Mouse (Mus musculus): ENCODE data around the gene Gls2.

Gls2 gene

DNA sequence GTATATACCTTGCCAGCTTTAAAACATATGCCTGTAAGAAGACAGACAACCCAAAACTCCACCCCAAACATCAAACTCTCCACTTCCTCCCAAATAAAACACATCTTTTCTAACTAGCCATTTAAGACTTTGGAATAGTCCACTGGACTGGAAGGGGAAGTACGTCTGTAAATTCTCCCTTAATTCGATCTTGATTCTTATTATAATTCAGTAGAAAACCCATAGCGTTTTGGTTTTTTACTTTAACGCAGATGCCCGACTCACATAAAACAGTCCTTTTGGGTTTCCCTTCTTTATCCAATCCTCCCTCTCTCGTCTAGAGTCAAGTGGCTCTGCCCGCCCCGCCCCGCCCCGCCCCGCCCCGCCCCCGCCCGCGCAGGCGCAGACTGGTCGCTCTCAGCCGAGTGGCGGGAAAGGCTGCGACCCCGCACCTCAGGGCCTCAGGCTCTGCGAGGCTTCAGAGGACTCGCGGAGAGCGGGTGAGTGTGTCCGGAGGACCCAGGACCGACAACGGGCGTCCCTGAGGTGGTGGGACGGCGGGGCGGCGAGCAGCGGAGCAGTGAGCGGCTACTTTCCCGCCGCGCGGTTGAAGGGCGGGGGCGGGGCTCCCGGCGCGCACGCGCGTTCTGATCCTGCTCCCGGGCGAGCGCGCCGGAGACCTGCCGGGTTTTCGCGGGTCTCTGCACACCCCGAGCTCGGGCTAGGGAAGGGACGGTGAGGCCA is 37.6 kb downstream of the Gls2 start, which contains the start of gene Timeless:
Timeless (plus strand) TSS at position 369 of the 723 bp plus-strand sequence.
- DNase-seq (ENCODE audit: low read depth) = peak; percentile 94

DNA sequence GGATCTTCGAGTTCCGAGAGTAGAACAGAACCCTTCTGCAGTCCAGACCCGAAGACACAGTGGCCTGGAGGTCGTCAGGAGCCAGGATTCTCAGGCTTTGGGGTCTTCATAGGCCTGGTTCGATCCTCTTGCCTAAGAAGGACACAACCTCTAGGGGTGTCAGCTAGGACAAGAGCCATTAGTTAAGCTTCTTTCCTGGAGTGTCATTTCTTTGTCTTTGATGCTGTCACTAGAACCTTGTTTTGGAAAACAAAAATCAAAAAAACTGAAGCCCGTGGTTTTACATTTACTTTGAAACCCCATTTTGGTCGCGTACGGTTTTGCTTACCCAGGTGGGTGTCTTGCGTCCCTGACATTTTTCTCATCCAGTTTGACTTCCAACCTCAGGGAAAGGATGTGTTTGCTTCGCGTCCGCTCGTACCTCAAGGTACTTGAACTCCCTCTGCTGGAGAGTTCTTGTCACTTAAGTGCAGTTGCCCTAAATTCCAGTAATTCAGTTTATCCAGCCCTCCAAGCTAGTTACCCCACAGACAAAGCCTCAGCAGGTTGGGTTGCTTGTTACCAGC is 38.2 kb downstream of the Gls2 start:
- DNase-seq (ENCODE audit: low read depth) = peak; percentile 88

DNA sequence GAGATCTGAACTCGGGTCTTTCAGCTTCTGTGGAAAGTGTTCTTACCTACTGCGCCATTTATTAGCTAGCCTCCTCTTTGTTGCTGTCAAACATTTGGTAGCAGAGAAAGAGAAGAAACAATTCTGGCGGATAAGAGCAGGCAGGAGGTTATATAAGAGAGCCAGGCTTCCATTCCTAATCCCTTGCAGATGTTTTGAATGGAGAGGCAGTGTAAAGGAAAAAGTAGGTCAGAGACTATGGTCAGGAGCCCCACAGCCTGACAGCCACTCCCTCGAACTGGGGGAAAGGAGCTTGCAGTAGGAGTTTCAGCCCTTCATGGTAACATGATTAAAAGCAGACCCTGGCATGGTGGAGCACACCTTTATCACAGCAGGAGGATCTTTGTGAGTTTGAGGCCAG is 42.1 kb downstream of the Gls2 start:
- DNase-seq (ENCODE audit: low read depth) = no peak

DNA sequence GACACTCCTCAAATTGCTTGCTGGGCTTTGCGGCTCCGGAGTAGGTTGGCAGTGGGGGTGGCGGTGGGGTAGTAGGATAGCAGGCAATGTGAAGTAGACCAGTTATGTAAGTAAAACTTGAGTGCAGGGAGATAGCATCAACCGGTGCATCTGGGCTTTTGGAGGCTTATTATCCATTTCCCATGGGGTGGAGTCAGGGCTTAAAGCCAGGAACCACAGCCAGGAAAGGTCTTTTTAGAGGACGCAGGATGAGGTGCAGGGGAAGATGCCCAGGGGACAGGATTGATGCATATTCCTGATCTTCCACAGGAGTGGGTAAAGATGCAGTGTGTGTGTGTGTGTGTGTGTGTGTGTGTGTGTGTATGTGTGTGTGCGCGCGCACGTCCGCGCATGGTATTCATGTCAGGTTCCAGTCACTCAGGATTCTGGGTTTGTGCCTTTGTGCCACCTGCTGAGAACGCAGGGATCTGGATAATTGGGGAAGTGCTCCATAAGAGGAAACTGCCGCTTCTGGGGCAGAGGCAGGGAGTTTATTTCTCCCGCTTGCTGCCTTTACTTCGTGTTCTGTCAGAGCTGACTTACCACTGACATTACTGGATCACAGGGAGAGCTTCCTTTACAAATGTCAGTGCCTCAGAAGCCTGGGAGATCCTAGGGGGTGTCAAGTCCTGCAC is 43.7 kb downstream of the Gls2 start:
- no peak for DNase-seq (ENCODE audit: low read depth)

DNA sequence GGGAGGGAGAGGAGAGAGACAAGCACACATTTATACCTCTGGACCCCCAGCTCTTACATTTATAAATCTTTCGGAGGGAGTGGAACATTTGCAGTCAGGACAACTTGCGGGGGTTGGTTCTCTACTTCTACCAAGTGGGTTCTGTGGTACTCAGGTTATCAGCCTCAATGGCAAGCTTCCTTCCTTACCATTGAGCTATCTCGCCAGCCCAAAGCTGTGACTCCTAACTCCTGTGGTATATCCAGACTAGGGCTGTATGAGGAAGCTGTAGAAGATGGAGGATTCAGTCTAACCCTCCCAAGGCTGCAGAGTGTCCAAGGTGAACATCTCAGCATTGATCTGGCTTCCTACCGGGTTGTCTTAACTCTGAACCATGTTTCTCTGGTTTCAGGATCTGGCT is 44.9 kb downstream of the Gls2 start:
- no peak for DNase-seq (ENCODE audit: low read depth)

DNA sequence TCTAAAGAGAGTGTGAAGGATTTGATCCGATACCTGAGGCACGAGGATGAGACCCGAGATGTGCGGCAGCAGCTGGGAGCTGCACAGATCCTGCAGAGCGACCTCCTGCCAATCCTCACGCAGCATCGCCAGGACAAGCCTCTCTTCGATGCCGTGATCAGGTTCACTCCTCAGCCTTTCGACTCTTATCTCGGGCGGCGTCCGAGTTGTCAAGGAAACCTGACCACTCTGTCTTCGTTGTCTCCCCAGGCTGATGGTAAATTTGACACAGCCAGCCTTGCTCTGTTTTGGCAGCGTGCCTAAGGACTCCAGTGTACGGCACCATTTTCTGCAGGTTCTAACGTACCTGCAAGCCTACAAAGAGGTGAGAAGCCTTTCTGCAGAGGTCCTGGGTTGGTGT is 45.9 kb downstream of the Gls2 start:
- no peak for DNase-seq (ENCODE audit: low read depth)

DNA sequence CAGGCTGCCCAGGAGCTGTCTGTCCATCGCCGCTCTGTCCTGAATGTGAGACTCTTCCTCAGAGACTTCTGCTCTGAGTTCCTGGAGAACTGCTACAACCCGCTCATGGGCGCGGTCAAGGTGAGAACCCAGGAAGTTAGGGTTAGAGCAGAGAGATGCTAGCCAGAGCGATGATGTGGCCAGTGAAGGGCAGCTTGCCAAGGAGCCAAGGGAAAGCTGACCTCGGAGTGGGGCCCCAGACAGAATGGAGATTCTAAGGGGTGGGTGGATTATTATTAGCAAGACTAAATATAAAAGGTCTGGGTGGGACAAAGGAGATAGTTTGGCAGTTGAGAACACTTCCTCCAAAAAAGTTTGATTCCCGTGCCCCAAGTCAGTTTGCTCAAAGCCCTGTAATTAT is 49.0 kb downstream of the Gls2 start:
- no peak for DNase-seq (ENCODE audit: low read depth)

DNA sequence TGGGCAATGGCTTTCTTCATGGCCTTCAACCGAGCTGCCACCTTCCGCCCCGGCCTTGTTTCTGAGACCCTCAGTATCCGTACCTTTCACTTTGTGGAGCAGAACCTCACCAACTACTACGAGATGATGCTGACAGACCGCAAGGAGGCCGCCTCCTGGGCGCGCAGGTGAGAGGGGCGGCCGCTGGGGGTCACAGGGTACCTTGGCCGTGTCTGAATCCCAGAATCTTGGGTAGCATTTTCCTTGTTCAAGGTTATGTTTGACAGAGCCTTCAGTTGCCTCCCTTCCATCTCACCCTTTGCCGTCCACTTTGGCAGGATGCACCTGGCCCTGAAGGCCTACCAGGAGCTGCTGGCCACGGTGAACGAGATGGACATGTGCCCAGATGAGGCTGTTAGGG is 49.9 kb downstream of the Gls2 start:
- no peak for DNase-seq (ENCODE audit: low read depth)

DNA sequence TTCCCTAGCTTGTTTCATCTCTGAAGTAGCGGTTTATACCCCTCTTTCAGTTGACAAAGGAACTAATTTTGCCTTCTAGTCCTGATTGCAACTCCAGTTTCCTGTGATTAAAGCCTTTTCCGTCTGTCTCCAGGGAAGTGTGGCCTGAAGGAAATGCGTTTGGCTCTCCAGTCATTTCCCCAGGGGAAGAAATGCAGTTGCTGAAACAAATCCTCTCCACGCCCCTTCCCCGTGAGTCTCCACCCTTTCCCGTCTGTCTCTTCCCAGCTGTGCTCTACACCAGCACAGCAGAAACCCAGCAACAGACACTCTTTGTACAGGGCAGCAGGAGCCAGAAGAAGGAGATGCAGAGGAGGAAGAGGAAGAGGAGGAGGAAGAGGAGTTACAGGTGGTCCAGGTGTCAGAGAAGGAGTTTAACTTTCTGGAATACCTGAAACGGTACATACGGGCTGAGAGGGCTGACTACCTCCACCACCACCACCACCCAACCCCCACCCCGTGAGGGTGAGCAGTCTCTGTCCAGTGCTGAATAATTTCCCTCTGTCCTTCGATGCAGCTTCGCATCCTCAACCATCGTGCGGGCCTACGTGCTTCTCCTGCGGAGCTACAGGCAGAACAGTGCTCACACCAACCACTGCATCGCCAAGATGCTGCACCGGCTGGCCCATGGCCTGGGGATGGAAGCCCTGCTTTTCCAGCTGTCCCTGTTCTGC is 52.9 kb downstream of the Gls2 start:
- no peak for DNase-seq (ENCODE audit: low read depth)

DNA sequence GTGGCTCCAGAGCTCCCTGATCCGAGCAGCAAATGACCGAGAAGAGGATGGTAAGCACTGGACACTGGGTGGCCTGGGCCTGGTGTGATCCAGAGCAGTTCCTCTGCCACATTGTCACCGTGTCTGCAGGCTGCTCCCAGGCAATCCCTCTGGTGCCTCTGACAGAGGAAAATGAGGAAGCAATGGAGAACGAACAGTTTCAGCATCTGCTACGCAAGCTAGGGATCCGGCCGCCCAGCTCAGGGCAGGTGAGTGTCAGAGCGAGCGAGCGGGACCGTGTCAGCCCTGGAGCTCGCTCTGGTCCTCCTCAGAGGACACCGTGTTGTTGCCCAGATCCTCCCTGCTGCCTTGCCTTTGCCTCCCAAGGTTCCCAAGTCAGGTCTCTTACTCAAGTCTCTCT is 56.3 kb downstream of the Gls2 start:
- no peak for DNase-seq (ENCODE audit: low read depth)

DNA sequence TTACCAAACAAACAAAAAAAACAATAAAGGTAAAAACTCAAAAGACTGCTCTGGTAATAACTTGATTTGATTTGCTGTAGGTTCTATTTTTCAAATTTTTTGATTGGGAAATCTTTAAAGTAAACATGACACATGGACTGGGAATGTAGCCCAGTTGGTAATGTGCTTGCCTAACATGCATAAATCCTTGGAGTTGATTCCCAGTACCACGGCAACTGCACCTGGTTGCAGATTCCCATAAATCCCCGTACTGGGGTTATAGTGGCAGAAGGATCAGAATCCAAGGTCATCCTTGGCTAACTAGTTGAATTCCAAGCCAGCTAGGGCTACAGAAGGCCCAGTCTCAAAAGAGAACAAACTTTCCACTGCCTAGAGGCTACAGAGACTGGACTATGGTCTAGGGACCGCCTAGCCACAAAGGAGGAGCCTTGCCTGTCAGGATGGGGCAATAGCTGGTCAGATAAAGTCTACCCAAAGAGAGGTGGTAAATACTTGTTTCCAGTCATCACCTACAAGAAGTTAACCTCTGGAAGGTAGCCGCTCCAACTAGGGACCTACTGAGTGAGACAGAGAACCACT is 59.5 kb downstream of the Gls2 start, which contains the start of gene Apon:
Apon (plus strand) TSS at position 420 of the 579 bp plus-strand sequence.
- no peak for DNase-seq (ENCODE audit: low read depth)

DNA sequence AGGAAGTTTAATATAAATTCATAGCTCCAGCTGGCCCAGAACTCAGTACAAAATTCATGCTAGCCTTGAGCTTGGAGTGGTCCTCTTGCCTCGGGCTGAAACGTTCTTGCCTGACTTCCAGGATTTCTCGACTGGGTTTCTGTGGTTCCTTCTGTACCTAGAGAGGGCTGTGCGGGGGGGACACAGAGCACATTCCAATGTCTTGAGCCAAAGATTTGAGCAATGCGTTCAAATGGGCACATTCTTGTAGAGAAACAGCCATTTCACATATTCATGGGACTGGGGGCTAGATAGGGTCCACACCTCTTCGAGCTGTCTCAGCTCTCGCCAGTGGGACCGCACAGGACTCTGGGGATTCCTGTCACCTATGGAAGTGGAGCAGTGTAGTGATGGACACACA is 61.7 kb downstream of the Gls2 start:
- DNase-seq (ENCODE audit: low read depth) = no peak

DNA sequence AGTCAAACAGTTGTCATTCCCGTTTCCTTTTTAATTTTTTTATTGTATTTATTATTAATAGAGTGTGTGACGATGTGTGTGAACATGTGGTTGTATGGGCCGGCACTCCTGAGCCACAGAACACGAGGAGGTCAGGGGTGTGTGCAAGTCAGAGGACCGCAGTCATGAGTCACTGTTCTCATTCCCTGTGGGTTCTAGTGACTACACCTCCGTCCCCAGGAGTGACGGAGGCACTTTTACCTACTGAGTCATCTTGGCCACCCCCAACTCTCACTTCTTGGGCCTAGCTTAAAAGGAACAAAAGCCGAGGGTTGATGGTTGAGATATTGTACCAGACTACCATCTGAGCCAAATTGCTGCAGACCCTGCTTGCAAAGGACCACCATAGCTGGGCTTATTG is 62.1 kb downstream of the Gls2 start:
- DNase-seq (ENCODE audit: low read depth) = no peak

DNA sequence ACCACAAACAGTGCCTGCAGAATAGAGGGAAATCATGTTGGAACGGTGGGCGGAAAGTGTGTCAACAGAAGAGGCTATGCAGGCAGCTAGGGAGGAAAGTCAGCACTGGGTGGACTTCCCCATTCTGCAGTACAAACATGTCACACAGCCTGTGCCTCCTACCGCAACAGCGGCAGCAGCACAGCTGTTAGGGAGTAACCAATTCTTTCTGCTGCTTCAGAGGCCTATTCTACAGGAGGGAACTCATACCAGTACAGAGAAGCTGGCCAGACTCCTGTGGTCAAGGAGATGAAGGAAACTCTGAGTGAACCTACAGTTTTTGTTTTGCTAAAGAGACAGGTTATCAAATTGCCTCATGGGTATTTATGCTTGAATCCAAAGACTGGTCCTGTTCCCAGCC is 64.7 kb downstream of the Gls2 start:
- no peak for DNase-seq (ENCODE audit: low read depth)

Data from naive thymus-derived CD4-positive, alpha-beta T cell, adult 2 months (primary cell).